Mouse (Mus musculus) olfactory bulb, adult 2 months (tissue): ENCODE data around the gene Ptprt. TPM values are rescaled to one million over a fixed set of nuclear protein-coding genes. Genes with fewer than 3 reads are reported as not detected.

Experiments used
- H3K27ac ChIP-seq: fragments of 200-500 bp; 2 replicates; pipeline ENCODE4 v1.5.1; 2012; ENCODE audit warnings: low read depth, low read length; ENCODE audit not compliant: insufficient read depth
- H3K4me1 ChIP-seq: fragments of 200-500 bp; 2 replicates; pipeline ENCODE4 v1.6.1; 2012; ENCODE audit warnings: low read length; ENCODE audit not compliant: control insufficient read depth, insufficient read depth
- H3K4me3 ChIP-seq: fragments of 200-500 bp; 2 replicates; pipeline ENCODE4 v1.5.1; 2012; ENCODE audit warnings: mild to moderate bottlenecking, low read depth, low read length, moderate library complexity; ENCODE audit not compliant: insufficient read depth
- CTCF ChIP-seq: fragments of 200-500 bp; IDR thresholded peaks from 2 replicates; pipeline ENCODE4 v1.5.1; 2012; ENCODE audit warnings: low read depth, mild to moderate bottlenecking, low read length, moderate library complexity; ENCODE audit not compliant: insufficient read depth
- POLR2A ChIP-seq: fragments of 200-500 bp; IDR thresholded peaks from 2 replicates; pipeline ENCODE4 v1.6.1; 2012; ENCODE audit warnings: mild to moderate bottlenecking, low read depth, low read length, moderate library complexity; ENCODE audit not compliant: insufficient read depth
- WGBS: fragments of 180-500 bp; shearing (Covaris S2); methylation state at CpG from one replicate; pipeline ENCODE4 v1.1.7; 2018; 5-methylcytosine and 5-hydroxymethylcytosine counted together
- polyA plus RNA-seq: library from polyadenylated mRNA; stranded (reverse); fragments of >200 nt; gene quantifications from 2 replicates; pipeline ENCODE4 v1.2.4, GENCODE M21; 2012; ENCODE audit warnings: low replicate concordance; ENCODE audit not compliant: missing spikeins, insufficient read depth, insufficient read length

The Ptprt gene
- polyA plus RNA-seq, 1 experiment, result 33.3 TPM

- no peak overlapping the region for H3K4me3 ChIP-seq
- TF ChIP-seq CTCF (no peak), POLR2A (no peak)
- WGBS, result 52% methylated on average over 1 of the region's 1 CpGs
- H3K4me1 ChIP-seq, result peaks cover 5% of the 10 kb centered on the region; the same call in 1 of the 2 replicates
- no peak overlapping the region for H3K27ac ChIP-seq
These were observed 438.5 kb downstream of the Ptprt start for GRCm38 (mm10) chr2:162222476-162222875.

GRCm38 (mm10) chr2:162220586-162220985 is 440.4 kb downstream of the Ptprt start:
- no peak for TF ChIP-seq CTCF
- TF ChIP-seq POLR2A, result no peak
- Histone ChIP-seq H3K4me1 (peaks cover 10% of the 10 kb centered on the region; the same call in 1 of the 2 replicates), H3K27ac (no peak overlapping the region), H3K4me3 (no peak overlapping the region)

- no peak for TF ChIP-seq POLR2A
- TF ChIP-seq CTCF, result no peak
- Histone ChIP-seq H3K4me1 (peaks cover 10% of the 10 kb centered on the region; the same call in 1 of the 2 replicates), H3K27ac (no peak overlapping the region), H3K4me3 (no peak overlapping the region)
- WGBS, result 74% methylated on average over 4 of the region's 4 CpGs
These were observed 441.4 kb downstream of the Ptprt start for GRCm38 (mm10) chr2:162219507-162219906.

- 91% methylated on average over 5 of the region's 5 CpGs for WGBS
- no peak overlapping the region for H3K27ac ChIP-seq
- TF ChIP-seq CTCF, result no peak
- no peak for TF ChIP-seq POLR2A
- no peak overlapping the region for H3K4me3 ChIP-seq
- H3K4me1 ChIP-seq, result peaks cover 10% of the 10 kb centered on the region; the same call in 1 of the 2 replicates
These were observed 443.1 kb downstream of the Ptprt start for GRCm38 (mm10) chr2:162217896-162218295.

- whole genome bisulfite sequencing, result 56% methylated on average over 2 of the region's 2 CpGs
- Histone ChIP-seq H3K4me1 (peaks cover 7% of the 10 kb centered on the region; the same call in 1 of the 2 replicates), H3K27ac (no peak overlapping the region), H3K4me3 (no peak overlapping the region)
- TF ChIP-seq POLR2A (no peak), CTCF (no peak)
These were observed 448.6 kb downstream of the Ptprt start for GRCm38 (mm10) chr2:162212397-162212796.

GRCm38 (mm10) chr2:162210564-162210963 is 450.4 kb downstream of the Ptprt start:
- TF ChIP-seq CTCF (no peak), POLR2A (no peak)
- WGBS, result 92% methylated on average over 6 of the region's 6 CpGs
- no peak overlapping the region for H3K4me3 ChIP-seq

GRCm38 (mm10) chr2:162197316-162197715 is 463.6 kb downstream of the Ptprt start:
- TF ChIP-seq CTCF, result no peak
- TF ChIP-seq POLR2A, result no peak
- H3K4me3 ChIP-seq, result no peak overlapping the region
- no peak overlapping the region for H3K27ac ChIP-seq
- H3K4me1 ChIP-seq, result no peaks in the 10 kb centered on the region
- WGBS, result 87% methylated on average over 5 of the region's 5 CpGs

More at GRCm38 (mm10) chr2:162210564-162210963, 450.4 kb downstream of the Ptprt start:
- peaks cover 2% of the 10 kb centered on the region; the same call in 1 of the 2 replicates for H3K4me1 ChIP-seq
- no peak overlapping the region for H3K27ac ChIP-seq

- Histone ChIP-seq H3K4me3 (no peak overlapping the region), H3K4me1 (peaks cover 3% of the 10 kb centered on the region; the same call in 1 of the 2 replicates), H3K27ac (no peak overlapping the region)
- WGBS, result 65% methylated on average over 20 of the region's 20 CpGs
- TF ChIP-seq CTCF (no peak), POLR2A (no peak)
These were observed 478.1 kb downstream of the Ptprt start for GRCm38 (mm10) chr2:162182621-162183475.

GRCm38 (mm10) chr2:162181826-162182225 is 479.1 kb downstream of the Ptprt start:
- no peak for TF ChIP-seq POLR2A
- no peak for TF ChIP-seq CTCF
- Histone ChIP-seq H3K4me1 (peaks cover 3% of the 10 kb centered on the region; the same call in 1 of the 2 replicates), H3K4me3 (no peak overlapping the region), H3K27ac (no peak overlapping the region)
- WGBS, result 75% methylated on average over 2 of the region's 2 CpGs

- H3K27ac ChIP-seq, result no peak overlapping the region
- H3K4me1 ChIP-seq, result no peaks in the 10 kb centered on the region
- no peak for TF ChIP-seq CTCF
- TF ChIP-seq POLR2A, result no peak
- WGBS, result 84% methylated on average over 1 of the region's 1 CpGs
- no peak overlapping the region for H3K4me3 ChIP-seq
These were observed 488.4 kb downstream of the Ptprt start for GRCm38 (mm10) chr2:162172529-162172928.
